Mouse (Mus musculus): ENCODE data around the gene Chp2.

DNA sequence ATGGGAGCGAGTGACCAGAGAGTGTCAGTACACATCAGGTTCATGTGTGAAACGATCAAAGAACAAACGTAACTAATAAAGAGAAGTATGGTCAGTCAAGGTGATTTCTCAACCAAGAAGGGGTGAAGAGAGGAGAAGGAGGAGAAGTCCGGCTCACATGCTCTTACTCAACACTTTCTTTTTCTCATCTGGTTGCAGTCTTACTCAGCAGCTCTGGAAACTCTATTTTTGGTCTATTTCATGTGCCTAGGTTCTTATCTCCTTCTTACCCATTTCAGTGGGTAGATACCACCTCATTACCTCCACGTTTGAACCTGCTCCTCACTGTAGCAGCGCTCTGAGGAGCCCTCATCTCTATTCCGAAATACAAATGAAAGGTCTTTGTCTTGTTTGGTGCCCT, 37.4 kb downstream of the Chp2 start:
- TF ChIP-seq CTCF (IDR thresholded peaks at IDR 0.05; ENCODE audit: control insufficient read depth, insufficient read depth, insufficient replicate concordance, low read depth, low read length) = no peak
- no peak for TF ChIP-seq POLR2A (IDR thresholded peaks at IDR 0.05; ENCODE audit: control insufficient read depth, low read depth, low read length)
